Mouse (Mus musculus): Measurements from ENCODE around the gene Wwc2. TPM values are rescaled to one million over a fixed set of nuclear protein-coding genes. Genes with fewer than 3 reads are reported as not detected.

Wwc2 gene
- 7.0 and 9.0 TPM in 2 replicates for polyA plus RNA-seq (2015; fragmentation: Nextera tagmentation; extraction: Ambion mirVana)

DNA sequence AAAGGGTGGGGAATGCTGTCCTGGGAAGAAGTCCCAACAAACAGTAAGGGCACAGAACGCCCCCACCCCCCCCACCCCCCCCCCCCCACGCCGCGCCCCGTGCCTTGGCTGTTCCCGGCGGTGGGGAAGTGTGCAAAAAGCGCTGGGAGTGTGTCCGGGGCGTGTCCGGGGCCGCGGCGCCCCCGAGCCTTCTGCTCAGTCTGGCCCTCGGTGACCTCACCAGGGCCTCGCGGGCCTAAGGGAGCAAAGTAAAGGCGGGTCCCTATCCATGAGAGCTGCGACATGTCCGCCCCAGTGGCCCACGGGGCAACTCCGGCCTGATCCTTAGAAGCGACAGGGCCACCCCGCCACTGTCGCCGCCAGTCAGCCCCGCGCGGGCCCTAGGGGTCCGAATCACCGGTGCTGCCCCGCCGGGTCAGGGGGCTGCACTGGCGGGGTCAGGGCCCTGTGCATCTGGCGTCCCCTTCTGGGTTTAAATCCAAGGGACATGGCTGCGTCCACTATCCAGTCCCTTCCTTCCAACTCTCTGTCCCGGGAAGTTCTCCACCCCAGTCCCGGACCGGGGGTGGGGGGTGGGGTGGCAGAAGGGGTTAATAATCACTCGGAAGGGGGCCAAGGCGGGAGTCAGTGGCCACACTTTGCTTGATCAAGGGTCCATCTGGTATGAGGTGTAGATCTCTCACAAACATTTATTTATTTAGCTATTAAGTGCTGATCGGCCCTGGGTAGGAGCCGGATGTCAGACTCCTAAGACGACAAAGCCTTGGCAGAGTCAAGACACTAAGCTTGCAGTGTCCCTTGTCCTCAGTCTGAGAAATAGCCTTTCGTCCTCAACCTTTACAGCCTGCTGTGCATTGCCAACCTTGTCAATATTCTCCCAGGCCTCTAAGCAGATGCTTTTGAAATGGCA lies at the start of gene Wwc2:
Gene Wwc2 (minus strand): TSS at position 14 of the 910 bp plus-strand sequence.

GRCm38 (mm10) chr8:47824182-47824581 lies 166.5 kb downstream of the Wwc2 start, which contains the start of gene Cldn22:
TSS of gene Cldn22 (plus strand) at chr8:47824482.

GRCm38 (mm10) chr8:47821843-47822242 lies 168.9 kb downstream of the Wwc2 start, which contains the start of gene Cldn24:
TSS of gene Cldn24 (plus strand) at chr8:47822143.

Other genes with a start within 250 kb of the Wwc2 start
- gene Cldn24, start 168.8 kb downstream of the Wwc2 start, polyA plus RNA-seq (2015; fragmentation: Nextera tagmentation; extraction: Ambion mirVana) = not detected in 2 replicates
- gene Cldn22, start 166.4 kb downstream of the Wwc2 start, polyA plus RNA-seq (2015; fragmentation: Nextera tagmentation; extraction: Ambion mirVana) = not detected in 2 replicates
- gene Dctd, start 108.2 kb upstream of the Wwc2 start, polyA plus RNA-seq (2015; fragmentation: Nextera tagmentation; extraction: Ambion mirVana) = 2.8 and 9.0 TPM in 2 replicates